Mouse (Mus musculus): Measurements from ENCODE around the gene Tmem212. TPM values are rescaled to one million over a fixed set of nuclear protein-coding genes. Genes with fewer than 3 reads are reported as not detected.
A peak's percentile ranks its signal among the peaks of the same experiment; 100 is the strongest.
"Not testable (repeated sequence)": the region's sequence is repeated elsewhere in the genome, so short reads cannot be mapped to it uniquely, and the experiment has no call there.

The Tmem212 gene
- not detected in 2 replicates for polyA plus RNA-seq (2016; fragmentation: Nextera tagmentation; extraction: Ambion mirVana)

- no peak for ATAC-seq (ENCODE audit: insufficient number of reproducible peaks, insufficient read depth, low FRiP score, low TSS enrichment)
- Histone ChIP-seq H3K27me3 (no peaks in the 10 kb centered on the region), H3K9ac (no peak within 1 kb of the TSS), H3K4me3 (no peak within 1 kb of the TSS), H3K9me3 (no peaks in the 10 kb centered on the region), H3K36me3 (no peaks in the 10 kb centered on the region), H3K27ac (0 out of 2 replicates have a peak within 1 kb of the TSS, but pooled peaks have one; percentile 46), H3K4me2 (replicated peaks) (no peak within 1 kb of the TSS), H3K4me1 (peaks cover 16% of the 10 kb centered on the region)
- 50% methylated on average over 8 of the region's 8 CpGs for WGBS
These were observed at the start of gene Tmem212 for GRCm38 (mm10) chr3:27896318-27896892. TSS of gene Tmem212 (minus strand) at chr3:27896368.

GRCm38 (mm10) chr3:27945397-27945796 lies 49.2 kb upstream of the Tmem212 start:
- not testable (repeated sequence) for H3K27ac ChIP-seq; H3K4me3 ChIP-seq; ATAC-seq (ENCODE audit: insufficient number of reproducible peaks, insufficient read depth, low FRiP score, low TSS enrichment); H3K27me3 ChIP-seq; H3K4me2 ChIP-seq (replicated peaks); H3K36me3 ChIP-seq; H3K9me3 ChIP-seq; H3K9ac ChIP-seq
- H3K4me1 ChIP-seq: 0 out of 2 replicates have a peak, but pooled peaks cover 11% of the 10 kb centered on the region
- WGBS: 75% methylated on average over 2 of the region's 2 CpGs

DNA sequence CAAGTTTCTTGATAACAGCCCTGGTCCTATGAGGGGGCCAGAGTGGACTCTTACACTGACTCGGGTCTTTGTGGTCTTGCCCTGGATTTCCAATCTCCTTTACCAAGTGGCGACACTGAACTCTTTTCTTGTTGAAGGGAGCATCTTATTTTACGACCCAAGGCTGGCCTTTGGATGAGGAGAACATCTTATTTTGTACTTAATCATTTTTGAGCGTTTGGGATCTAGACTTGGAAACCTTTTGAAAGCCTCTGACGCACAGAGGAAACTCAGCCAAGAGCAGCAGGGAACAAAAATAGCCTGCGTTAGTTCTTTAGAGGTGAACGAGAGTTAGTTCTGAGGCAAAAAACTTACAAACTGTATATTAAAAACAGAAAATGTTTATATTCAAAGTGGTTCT lies 46.8 kb upstream of the Tmem212 start:
- H3K9ac ChIP-seq: no peak overlapping the region
- no peak overlapping the region for H3K4me2 ChIP-seq (replicated peaks)
- H3K27me3 ChIP-seq: no peaks in the 10 kb centered on the region; the same call in 1 of the 2 replicates
- 0 out of 2 replicates have a peak, but pooled peaks cover 9% of the 10 kb centered on the region for H3K4me1 ChIP-seq
- no peaks in the 10 kb centered on the region for H3K9me3 ChIP-seq
- no peak overlapping the region for H3K27ac ChIP-seq
- ATAC-seq (ENCODE audit: insufficient number of reproducible peaks, insufficient read depth, low FRiP score, low TSS enrichment): no peak
- H3K36me3 ChIP-seq: no peaks in the 10 kb centered on the region
- H3K4me3 ChIP-seq: no peak overlapping the region
- 88% methylated on average over 7 of the region's 7 CpGs for WGBS

DNA sequence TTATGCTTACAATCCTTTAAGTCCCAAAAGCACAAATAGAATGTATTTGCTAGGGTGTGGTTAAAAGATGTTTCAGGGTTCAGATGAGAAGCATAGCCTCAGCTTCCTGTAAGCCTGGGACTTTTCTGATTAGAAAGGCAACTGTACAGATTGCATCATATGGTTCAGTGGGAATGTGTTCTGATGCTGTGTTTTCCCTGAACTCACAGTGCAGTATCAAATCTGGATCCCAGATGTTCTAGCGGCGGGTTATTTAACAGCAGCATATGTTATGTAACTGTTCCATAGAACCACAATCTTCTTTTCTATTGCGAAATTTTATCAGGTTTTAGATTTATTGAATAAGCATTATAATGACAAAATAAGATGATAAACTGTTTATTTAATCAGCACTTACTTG lies 45.5 kb upstream of the Tmem212 start:
- H3K4me2 ChIP-seq (replicated peaks): no peak overlapping the region
- 59% methylated on average over 3 of the region's 3 CpGs for WGBS
- no peaks in the 10 kb centered on the region; the same call in 1 of the 2 replicates for H3K27me3 ChIP-seq
- ATAC-seq (ENCODE audit: insufficient number of reproducible peaks, insufficient read depth, low FRiP score, low TSS enrichment): no peak
- no peaks in the 10 kb centered on the region for H3K36me3 ChIP-seq
- H3K9me3 ChIP-seq: no peaks in the 10 kb centered on the region
- no peak overlapping the region for H3K4me3 ChIP-seq
- no peak overlapping the region for H3K9ac ChIP-seq
- no peak overlapping the region for H3K27ac ChIP-seq
- H3K4me1 ChIP-seq: 0 out of 2 replicates have a peak, but pooled peaks cover 11% of the 10 kb centered on the region

DNA sequence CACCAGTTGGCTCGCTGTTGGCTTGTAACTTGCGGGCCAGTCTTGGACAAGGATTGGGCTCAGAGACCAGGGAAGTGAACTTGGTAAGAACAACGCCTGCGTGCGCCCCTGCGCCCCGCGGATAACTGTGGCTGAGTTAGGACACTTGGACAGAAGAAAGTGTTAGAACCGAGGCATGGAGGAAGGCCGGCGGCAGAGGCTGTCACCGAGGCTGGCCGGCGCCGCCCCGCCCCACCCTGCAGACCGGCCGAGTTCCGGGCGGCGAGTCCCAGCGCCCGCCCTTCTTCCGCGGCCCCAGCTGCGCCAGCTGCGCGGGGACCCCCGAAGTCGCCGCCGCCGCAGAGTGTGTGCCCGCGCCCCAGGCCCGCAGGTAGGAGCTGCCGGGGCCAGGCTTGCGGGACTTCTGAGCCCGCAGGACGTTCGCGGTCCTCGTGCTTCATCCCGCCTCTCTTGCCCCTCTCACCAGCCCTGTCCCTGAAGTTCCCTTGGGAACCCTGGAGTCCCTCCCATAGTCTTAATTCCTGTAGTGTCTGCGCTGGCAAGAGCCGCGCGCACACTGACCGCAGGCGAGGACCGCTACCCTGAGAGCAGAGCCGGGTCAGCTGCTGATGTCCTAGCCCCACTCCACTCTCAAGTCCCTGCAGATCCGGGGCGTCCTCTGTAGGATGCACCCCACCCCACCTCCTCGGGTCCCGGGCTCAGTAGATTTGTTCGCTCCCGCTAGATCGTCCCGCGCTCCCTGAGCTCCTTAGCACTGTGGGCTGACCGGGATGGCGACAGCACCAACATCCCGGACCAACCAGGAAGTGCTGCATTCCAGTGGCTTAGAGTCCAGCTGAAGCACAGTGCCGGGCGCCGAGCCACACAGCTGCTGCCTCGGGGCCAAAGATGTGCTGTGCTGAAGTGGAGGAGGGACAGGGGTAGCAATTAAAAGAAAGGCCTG lies 42.5 kb upstream of the Tmem212 start, which contains the start of gene Pld1:
TSS of gene Pld1 (plus strand) at position 315 of the 943 bp plus-strand sequence.
- ATAC-seq (ENCODE audit: insufficient number of reproducible peaks, insufficient read depth, low FRiP score, low TSS enrichment): peak; percentile 77
- Histone ChIP-seq H3K27me3 (no peaks in the 10 kb centered on the region; the same call in 1 of the 2 replicates), H3K4me3 (peak within 1 kb of the TSS; percentile 56), H3K27ac (peak within 1 kb of the TSS; percentile 8; the same call in 1 of the 2 replicates), H3K4me2 (replicated peaks) (peak within 1 kb of the TSS; percentile 98), H3K9me3 (no peaks in the 10 kb centered on the region), H3K4me1 (0 out of 2 replicates have a peak, but pooled peaks cover 11% of the 10 kb centered on the region), H3K36me3 (no peaks in the 10 kb centered on the region), H3K9ac (peak within 1 kb of the TSS; percentile 66)
- under 1% methylated on average over 60 of the region's 68 CpGs for WGBS

GRCm38 (mm10) chr3:27937144-27938110 lies 41.3 kb upstream of the Tmem212 start:
- Histone ChIP-seq H3K36me3 (no peaks in the 10 kb centered on the region), H3K27me3 (no peaks in the 10 kb centered on the region; the same call in 1 of the 2 replicates), H3K9me3 (no peaks in the 10 kb centered on the region), H3K27ac (no peak overlapping the region), H3K4me2 (replicated peaks) (peak overlapping the region; percentile 98), H3K9ac (no peak overlapping the region), H3K4me1 (0 out of 2 replicates have a peak, but pooled peaks cover 11% of the 10 kb centered on the region), H3K4me3 (no peak overlapping the region)
- no peak for ATAC-seq (ENCODE audit: insufficient number of reproducible peaks, insufficient read depth, low FRiP score, low TSS enrichment)
- WGBS: 66% methylated on average over 13 of the region's 13 CpGs

DNA sequence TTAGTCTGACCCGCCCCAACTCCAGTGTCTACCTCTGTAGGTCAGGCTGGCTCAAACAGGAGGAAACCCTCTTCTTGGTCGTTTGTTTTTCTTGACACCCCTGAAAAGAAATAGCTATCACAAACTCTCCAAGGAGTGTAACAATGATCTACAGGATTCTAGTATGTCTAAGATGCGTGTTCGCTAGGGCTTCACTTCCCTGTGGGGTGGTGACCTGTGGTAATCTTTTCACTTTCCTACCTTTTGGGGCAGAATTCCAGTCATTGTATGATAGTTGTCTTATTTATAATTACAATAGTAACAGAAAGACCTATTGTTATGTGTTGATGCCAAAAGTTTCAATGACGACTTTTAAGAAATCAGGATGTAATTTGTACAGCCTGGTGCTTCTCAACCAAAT lies 40.6 kb upstream of the Tmem212 start:
- H3K27me3 ChIP-seq: no peaks in the 10 kb centered on the region; the same call in 1 of the 2 replicates
- 81% methylated on average over 5 of the region's 5 CpGs for WGBS
- no peak overlapping the region for H3K4me3 ChIP-seq
- no peak for ATAC-seq (ENCODE audit: insufficient number of reproducible peaks, insufficient read depth, low FRiP score, low TSS enrichment)
- 0 out of 2 replicates have a peak, but pooled peaks cover 11% of the 10 kb centered on the region for H3K4me1 ChIP-seq
- H3K9ac ChIP-seq: no peak overlapping the region
- H3K4me2 ChIP-seq (replicated peaks): no peak overlapping the region
- no peaks in the 10 kb centered on the region for H3K36me3 ChIP-seq
- no peak overlapping the region for H3K27ac ChIP-seq
- H3K9me3 ChIP-seq: no peaks in the 10 kb centered on the region

DNA sequence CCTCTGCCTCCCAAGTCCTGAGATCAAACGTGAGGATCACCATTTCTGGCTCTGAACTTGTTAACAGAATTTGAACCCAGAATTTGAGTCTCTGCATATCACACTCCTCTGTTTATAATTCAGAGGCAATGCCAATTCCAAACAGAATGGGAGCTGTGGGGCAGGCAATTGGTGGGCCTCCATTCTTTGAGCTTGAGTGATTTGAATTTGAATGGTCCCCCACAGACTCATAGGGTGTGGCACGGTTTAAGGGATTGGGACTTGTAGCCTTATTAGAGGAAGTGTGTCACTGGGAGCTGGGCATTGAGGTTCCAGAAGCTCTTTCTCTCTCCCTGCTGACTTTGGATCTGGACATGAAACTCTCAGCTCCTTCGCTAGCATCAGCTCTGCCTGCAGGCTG lies 39.5 kb upstream of the Tmem212 start:
- Histone ChIP-seq H3K27ac (no peak overlapping the region), H3K27me3 (no peaks in the 10 kb centered on the region; the same call in 1 of the 2 replicates), H3K4me2 (replicated peaks) (no peak overlapping the region), H3K9ac (no peak overlapping the region), H3K4me1 (0 out of 2 replicates have a peak, but pooled peaks cover 11% of the 10 kb centered on the region), H3K9me3 (no peaks in the 10 kb centered on the region), H3K36me3 (no peaks in the 10 kb centered on the region), H3K4me3 (no peak overlapping the region)
- WGBS: 72% methylated on average over 3 of the region's 3 CpGs
- no peak for ATAC-seq (ENCODE audit: insufficient number of reproducible peaks, insufficient read depth, low FRiP score, low TSS enrichment)

- Histone ChIP-seq H3K36me3 (no peaks in the 10 kb centered on the region), H3K4me1 (no peaks in the 10 kb centered on the region), H3K9me3 (no peaks in the 10 kb centered on the region), H3K4me3 (no peak overlapping the region), H3K27me3 (no peaks in the 10 kb centered on the region), H3K27ac (no peak overlapping the region), H3K9ac (no peak overlapping the region), H3K4me2 (replicated peaks) (no peak overlapping the region)
- 86% methylated on average over 5 of the region's 5 CpGs for WGBS
- ATAC-seq (ENCODE audit: insufficient number of reproducible peaks, insufficient read depth, low FRiP score, low TSS enrichment): no peak
These were observed 36.2 kb upstream of the Tmem212 start for GRCm38 (mm10) chr3:27932391-27932790.

GRCm38 (mm10) chr3:27929219-27929618 lies 33.1 kb upstream of the Tmem212 start:
- ATAC-seq (ENCODE audit: insufficient number of reproducible peaks, insufficient read depth, low FRiP score, low TSS enrichment): no peak
- WGBS: 77% methylated on average over 4 of the region's 4 CpGs
- no peak overlapping the region for H3K4me2 ChIP-seq (replicated peaks)

DNA sequence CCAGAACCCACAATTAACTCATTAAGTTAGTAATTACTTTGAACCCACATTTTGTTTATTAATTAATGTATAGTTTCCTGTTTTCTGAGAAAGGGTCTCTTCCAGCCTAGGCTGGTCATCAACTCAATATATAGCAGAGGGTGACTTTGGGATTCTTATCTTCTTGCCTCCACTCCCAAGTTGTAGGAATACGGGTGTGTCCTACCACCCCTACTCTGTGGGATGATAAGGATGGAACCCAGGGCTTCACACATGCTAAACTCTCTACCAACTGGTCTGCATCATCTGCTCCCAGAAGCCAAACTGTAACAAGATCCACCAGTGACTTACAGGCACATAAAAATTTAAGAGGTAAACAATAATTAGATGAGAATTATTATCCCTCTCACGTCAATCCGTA lies 27.9 kb upstream of the Tmem212 start:
- Histone ChIP-seq H3K27me3 (no peaks in the 10 kb centered on the region), H3K4me3 (no peak overlapping the region), H3K4me1 (no peaks in the 10 kb centered on the region), H3K9ac (no peak overlapping the region), H3K4me2 (replicated peaks) (no peak overlapping the region), H3K27ac (no peak overlapping the region), H3K9me3 (peaks cover 4% of the 10 kb centered on the region; the same call in 1 of the 2 replicates), H3K36me3 (no peaks in the 10 kb centered on the region)
- ATAC-seq (ENCODE audit: insufficient number of reproducible peaks, insufficient read depth, low FRiP score, low TSS enrichment): no peak
- WGBS: 67% methylated on average over 3 of the region's 3 CpGs

More at GRCm38 (mm10) chr3:27929219-27929618, 33.1 kb upstream of the Tmem212 start:
- no peak overlapping the region for H3K4me3 ChIP-seq
- no peak overlapping the region for H3K9ac ChIP-seq
- no peaks in the 10 kb centered on the region for H3K27me3 ChIP-seq
- H3K4me1 ChIP-seq: no peaks in the 10 kb centered on the region
- no peaks in the 10 kb centered on the region for H3K36me3 ChIP-seq
- H3K9me3 ChIP-seq: no peaks in the 10 kb centered on the region
- H3K27ac ChIP-seq: no peak overlapping the region

Data from embryonic facial prominence, embryonic 12.5 days (tissue).